In the genomic region with DNA sequence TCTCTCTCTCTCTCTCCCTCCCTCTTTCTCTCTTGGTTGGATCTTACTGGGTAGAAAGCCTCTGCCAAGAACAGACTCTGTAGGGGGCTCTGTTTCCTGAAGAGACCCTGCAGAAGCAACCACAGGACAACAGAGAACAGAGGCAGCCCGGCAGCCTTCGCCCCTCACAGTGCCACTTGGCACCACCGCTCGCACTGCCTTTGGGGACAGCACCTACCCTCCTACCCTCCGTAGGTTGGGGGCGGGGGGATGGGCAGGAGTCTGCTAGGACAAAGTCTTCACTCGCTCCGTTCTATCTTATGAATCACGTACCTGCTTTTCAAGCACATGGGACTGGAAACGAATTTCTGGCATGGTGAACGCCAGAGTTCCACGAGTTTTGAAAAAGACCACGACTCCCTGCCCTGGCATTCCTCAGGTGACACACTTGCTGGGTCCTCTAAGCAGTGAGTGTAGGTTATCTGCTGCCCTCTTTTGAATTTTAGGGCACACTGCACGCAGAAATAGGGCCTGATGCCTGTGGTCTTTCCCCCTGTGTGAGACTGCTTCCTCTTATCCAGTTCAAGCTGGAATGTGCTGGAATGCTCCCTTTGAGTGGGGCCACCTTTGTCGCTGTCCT, we compare ENCODE assay signal across 9 mouse cellular contexts. TPM values are rescaled to one million over a fixed set of nuclear protein-coding genes. Genes with fewer than 3 reads are reported as not detected.
DNase-seq lines count a peak whose midpoint lies in the region; ATAC-seq and TF ChIP-seq lines count a peak whose summit lies in the region.
"Had no signal": no experiment of that assay in that cellular context is flagged by ENCODE, and none has a peak within 500 bp of the region (broad histone marks: within the 10 kb centered on the region; RNA-seq: fewer than 3 reads in every experiment).

No protein-coding gene starts in this region.

- H3K4me3 ChIP-seq in forebrain, embryonic 12.5 days (replicated peaks) = peak overlapping the region; percentile 6; the same call in 1 of the 2 replicates
- no peak overlapping the region for H3K4me3 ChIP-seq in lung, adult 2 months (replicated peaks; ENCODE audit: extremely low read depth, low read depth, low read length)

- no peak for TF ChIP-seq POLR2A in lung, adult 2 months (IDR thresholded peaks at IDR 0.05; ENCODE audit: borderline replicate concordance, extremely low read depth, low read depth, low read length)

- peak; percentile 82 for ATAC-seq in forebrain, embryonic 12.5 days (ENCODE audit: low FRiP score)
- ATAC-seq in hematopoietic stem cell, adult 5-6 weeks (replicated peaks in 1 of 2; ENCODE audit: insufficient read depth in 1 of 2, low FRiP score in 2 of 2, low TSS enrichment in 1 of 2, low read depth in 1 of 2, poor library complexity in 2 of 2, severe bottlenecking in 2 of 2) = peak; percentile 59 to 78

- WGBS in forebrain, embryonic 12.5 days = 3% methylated on average over 15 of the region's 15 CpGs
- 7% methylated on average over 15 of the region's 15 CpGs for WGBS in lung, adult 2 months

- no peaks in the 10 kb centered on the region for H3K36me3 ChIP-seq in forebrain, embryonic 12.5 days (replicated peaks)

- DNase-seq in urinary bladder, postnatal 14 days (ENCODE audit: low spot score) = peak; percentile 52
- no peak for DNase-seq in urinary bladder, postnatal 10 days (ENCODE audit: low spot score)
- peak; percentile 36 for DNase-seq in layer of hippocampus, adult 9-11 months
- peak; percentile 28 for DNase-seq in lung, adult 2 months
- DNase-seq in retina, embryonic 14.5 days (ENCODE audit: low spot score) = peak; percentile 77
- no peak for DNase-seq in B cell, adult 2 months

- H3K9ac ChIP-seq in forebrain, embryonic 12.5 days = no peak overlapping the region

- no peaks in the 10 kb centered on the region for H3K27me3 ChIP-seq in forebrain, embryonic 12.5 days

- peak; percentile 55 for TF ChIP-seq CTCF in lung, adult 2 months (IDR thresholded peaks at IDR 0.05; ENCODE audit: insufficient read depth, low read length)

- no peaks in the 10 kb centered on the region for H3K9me3 ChIP-seq in forebrain, embryonic 12.5 days

- H3K4me1 ChIP-seq in forebrain, embryonic 12.5 days = peaks cover 25% of the 10 kb centered on the region
- H3K4me1 ChIP-seq in lung, adult 2 months (ENCODE audit: control insufficient read depth, insufficient read depth, low read length) = no peaks in the 10 kb centered on the region

- H3K4me2 ChIP-seq in forebrain, embryonic 12.5 days = peak overlapping the region; percentile 34

- peak overlapping the region; percentile 6; the same call in 1 of the 2 replicates for H3K27ac ChIP-seq in forebrain, embryonic 12.5 days

RNA-seq across cellular contexts. Expression of gene Id4, which starts 12.5 kb away (rescaled TPM):
- polyA plus RNA-seq in forebrain, embryonic 12.5 days (2016; fragmentation: Nextera tagmentation; extraction: Ambion mirVana) = 233 and 239 TPM in 2 replicates
- total RNA-seq in hematopoietic stem cell, adult 5-6 weeks (2017) = not detected in 2 replicates
- 5.1 and 5.6 TPM in 2 replicates for polyA plus RNA-seq in lung, adult 2 months (2012; rRNA removed)
- total RNA-seq: neutrophil, adult 5-6 weeks had no signal

Comparison
In these comparisons a context has a peak if more than half of its experiments do, and no peak if none do; other contexts are left out.
1. DNase-seq: peak in urinary bladder, postnatal 14 days (single experiment), layer of hippocampus, adult 9-11 months (single experiment), lung, adult 2 months (single experiment) and retina, embryonic 14.5 days (single experiment); none in urinary bladder, postnatal 10 days (single experiment) and B cell, adult 2 months (0 of 2).
2. RNA of gene Id4, which starts 12.5 kb away (polyA plus RNA-seq): 233 to 239 TPM in forebrain, embryonic 12.5 days; 5.1 to 5.6 TPM in lung, adult 2 months; every median in the first group is over 10 times any median in the second.